Mouse (Mus musculus) embryo, embryonic 10.5 days (tissue): ENCODE results near the gene Ccdc182.

Source experiments
- DNase-seq: peaks from one replicate; pipeline ENCODE4 v3.0.0-alpha.2; 2015; ENCODE audit warnings: low spot score

The Ccdc182 gene

DNA sequence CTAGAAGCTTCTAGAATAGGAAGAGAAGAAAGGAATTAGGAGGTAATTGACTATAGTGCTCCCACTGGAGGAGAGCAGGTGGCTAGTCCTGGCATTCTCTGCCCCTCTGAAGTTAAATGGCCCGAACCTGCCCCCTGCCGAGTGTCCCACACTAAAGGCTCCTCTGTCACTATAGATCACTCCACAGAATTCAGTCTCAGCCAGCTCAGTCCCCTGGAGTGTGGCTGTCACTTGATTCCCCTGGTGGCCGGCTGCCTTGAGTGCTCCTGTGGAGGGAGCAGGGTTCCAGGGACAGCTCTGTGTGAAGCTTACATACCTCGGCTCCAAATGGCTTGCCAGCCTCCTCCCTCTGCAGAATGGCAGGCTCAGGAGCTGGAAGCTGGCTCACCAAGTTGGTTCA lies 33.2 kb downstream of the Ccdc182 start:
- no peak for DNase-seq

GRCm38 (mm10) chr11:88328813-88329595 lies 35.1 kb downstream of the Ccdc182 start:
- DNase-seq, result no peak

DNA sequence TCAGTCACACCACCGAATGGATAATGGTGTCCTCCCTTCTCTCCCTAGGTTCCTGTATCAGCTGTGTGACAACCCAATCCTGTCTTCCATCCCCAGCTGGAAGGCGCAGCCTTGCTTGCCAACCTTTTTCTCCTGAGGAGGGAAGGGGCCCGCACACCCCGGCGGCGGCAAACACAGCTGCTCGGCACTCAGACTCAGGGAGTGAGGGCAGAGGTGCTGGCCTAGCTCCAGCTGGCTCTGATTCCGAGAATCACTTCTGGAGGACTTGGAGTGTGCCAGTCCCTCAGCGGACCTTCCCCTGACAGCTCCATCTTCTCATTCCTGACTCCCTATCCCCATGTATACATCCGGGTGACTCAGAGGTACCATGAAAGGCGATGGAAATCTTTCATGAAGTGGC lies 36.9 kb downstream of the Ccdc182 start:
- no peak for DNase-seq

- DNase-seq, result no peak
Observed at GRCm38 (mm10) chr11:88331722-88332121, 37.9 kb downstream of the Ccdc182 start.

- DNase-seq, result peak; percentile 47
Observed at GRCm38 (mm10) chr11:88332309-88332934, 38.6 kb downstream of the Ccdc182 start.

GRCm38 (mm10) chr11:88334893-88335292 lies 41.0 kb downstream of the Ccdc182 start:
- no peak for DNase-seq

DNA sequence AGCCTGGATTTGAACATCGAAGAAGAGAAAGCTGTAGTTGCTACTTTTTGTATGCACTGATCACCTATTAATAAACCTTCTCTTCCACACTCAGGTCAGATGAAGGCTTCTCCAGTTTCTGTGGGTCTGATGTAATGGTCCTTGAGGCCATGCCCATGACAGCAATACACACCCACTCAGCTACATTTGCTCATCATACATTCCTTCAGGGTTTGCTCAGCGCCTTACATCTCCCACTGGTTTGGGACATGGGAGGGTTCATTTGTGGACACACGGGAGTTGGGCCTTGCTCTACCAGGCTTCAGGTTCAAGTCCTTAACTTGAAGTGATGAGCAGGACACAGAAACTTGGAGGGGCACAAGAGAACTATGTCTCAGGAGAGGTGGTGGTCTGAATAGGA lies 44.1 kb downstream of the Ccdc182 start:
- DNase-seq, result no peak
